Mouse (Mus musculus) brain, embryonic 18.5 days (tissue): Measurements from ENCODE around the gene Ric1.
"Not testable (repeated sequence)": the region's sequence is repeated elsewhere in the genome, so short reads cannot be mapped to it uniquely, and the experiment has no call there.

Source experiments
- DNase-seq: peaks from one replicate; pipeline ENCODE4 v3.0.0-alpha.2; 2012; ENCODE audit warnings: low read depth, low spot score

The Ric1 gene

DNA sequence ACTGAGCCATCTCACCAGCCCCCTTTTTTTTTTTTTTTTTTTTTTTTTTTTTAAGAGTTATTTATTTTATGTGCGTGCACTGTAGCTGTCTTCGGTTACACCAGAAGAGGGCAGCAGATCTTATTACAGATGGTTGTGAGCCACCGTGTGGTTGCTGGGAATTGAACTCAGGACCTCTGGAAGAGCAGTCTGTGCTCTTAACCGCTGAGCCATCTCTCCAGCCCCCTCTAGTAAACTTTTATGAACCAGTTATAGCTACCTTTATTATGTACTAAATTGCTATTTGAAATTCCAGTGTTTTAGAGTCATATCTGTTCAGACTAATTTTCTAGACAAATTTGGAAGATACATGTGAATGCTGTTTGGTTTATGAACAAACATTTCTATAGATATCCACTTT is 3.5 kb downstream of the Ric1 start:
- not testable (repeated sequence) for DNase-seq

DNA sequence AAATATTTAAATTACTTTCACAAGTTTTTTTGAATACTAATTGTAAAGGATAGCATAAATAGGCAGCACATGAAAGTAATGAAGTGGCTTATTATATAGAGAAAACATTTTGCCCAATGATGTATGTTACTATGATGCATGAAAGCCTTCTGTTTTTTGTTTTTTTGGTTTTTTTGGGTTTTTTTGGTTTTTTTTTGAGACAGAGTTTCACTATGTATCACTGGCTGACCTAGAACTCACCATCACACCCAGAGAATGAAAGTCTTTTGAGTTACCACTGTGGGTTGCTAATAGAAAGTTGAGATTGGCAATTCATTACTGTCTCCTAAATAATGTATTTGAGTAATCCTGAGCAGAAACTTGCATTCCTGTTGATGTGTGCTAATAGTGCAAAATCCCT is 4.8 kb downstream of the Ric1 start:
- DNase-seq, result no peak

DNA sequence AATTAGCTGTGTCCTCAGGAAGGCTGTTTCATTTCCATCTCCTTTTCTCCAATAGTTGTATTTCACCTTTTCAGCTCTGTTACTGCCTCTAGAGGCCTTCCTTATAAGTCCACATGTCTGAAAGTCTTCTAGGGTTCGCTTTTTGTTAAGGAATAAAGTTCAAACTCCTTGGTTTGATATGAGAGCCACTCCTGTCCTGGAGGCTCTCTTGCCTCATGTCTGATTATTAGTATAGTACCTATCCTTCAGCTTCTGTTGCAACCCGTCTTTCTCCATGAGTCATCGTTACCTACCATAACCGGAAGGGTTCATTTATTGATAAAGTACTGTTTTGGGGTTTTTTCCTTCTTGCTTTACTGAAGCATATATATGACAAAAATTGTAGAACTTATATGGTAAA is 5.2 kb downstream of the Ric1 start:
- DNase-seq, result no peak

DNA sequence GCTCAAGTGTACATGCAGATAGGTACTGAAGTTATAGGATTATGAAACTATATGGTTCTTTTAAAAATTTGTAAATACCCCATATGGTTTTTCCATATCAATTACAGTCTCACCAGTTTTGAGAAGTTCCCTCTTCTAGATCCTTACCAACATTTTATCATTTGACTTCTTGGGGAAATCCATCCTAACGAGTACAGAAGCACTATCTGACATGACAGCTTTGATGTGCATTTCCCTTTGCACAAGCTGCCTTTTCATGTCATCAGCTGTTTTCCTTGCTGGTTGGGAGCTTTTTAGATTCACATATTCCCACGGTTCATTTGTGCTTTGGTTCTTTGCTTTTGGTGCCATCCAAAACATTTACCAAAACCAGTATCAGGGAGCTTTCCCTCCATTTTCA is 6.5 kb downstream of the Ric1 start:
- no peak for DNase-seq

DNA sequence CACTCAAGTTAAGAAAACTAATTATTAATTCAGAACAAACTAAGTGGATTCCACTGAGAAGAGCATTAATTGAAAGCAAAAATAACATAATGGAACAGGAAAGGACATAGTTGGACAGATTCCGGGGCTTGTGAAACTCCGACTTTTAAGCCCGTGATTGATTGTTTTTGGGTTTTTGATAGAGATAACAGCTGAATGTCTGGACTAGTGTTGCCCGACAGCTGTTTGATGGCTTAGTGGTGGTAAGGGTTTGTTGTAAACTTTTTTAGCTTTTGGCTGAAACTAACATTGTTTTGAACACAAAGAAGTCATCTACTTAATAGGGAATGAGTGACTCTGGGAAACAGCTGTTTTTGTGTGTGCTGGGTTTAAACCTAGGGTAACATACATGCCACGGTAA is 11.9 kb downstream of the Ric1 start:
- no peak for DNase-seq

DNA sequence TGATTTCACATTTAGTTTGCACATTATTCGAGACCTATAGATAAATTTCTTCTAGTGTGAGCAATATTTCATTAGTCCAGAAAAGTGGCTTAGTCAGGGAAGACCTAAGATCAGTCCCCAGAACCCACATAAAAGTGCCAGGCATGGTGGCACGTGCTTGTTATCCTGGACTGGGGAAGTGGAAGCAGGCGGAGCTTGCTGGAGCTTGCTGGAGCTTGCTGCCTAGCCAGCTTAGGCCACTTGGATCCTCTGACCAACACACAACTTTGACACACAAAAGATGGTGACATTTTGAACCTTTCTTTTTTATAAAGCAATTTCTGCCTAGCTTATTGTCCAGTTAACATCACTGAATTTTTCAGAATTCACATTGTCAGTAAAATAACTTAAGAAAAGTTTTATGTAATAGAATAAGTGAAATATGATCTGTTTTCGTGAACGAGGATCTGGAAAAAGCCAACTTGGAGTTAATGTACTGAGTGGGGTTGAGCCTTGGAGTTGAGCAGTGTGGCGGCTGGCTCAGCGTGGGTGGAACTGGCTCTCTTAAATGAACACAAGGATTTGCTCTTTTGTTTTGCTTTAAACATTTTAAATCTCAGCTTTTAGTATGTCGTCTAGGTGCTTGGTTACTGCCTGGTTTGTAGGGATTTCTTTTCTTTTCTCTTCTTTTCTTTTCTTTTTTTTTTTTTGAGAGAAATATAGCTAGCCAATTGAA is 20.3 kb downstream of the Ric1 start:
- no peak for DNase-seq

DNA sequence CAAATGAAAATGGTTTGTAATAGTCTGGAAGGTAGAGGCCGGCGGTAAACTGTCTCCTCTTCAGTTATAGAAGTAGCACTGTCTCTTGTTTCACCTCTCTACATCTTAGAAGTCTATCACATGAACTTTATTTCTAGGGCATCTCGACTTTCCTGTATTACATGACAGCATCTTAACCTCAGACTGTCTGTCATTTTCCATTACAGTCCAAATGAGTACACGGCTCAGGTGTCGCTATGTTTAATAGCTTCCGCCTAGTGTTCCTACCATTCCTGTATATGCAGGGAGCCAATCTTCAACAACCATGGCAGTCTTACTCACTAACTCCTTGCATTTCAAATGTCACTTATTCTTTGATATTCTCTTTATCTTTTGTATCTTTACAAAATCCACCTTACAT is 21.9 kb downstream of the Ric1 start:
- DNase-seq, result no peak

DNA sequence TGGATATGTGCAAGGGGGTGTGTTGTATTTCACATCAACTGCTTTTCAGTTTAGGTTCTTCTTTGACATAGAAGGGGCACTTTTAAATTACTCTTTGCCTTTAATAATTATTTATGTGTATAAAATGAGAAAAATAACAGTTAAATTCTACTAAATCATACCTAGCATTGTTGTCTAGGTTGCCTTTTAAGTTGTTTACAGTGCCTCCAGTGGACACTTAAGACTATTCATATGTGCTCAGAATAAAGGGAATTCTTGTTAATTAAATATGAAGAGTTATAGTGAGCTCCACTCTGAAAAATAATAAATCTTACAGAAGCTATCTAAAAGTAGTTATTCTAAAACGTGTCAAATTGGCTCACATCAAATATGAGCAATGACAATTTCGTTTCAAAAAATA is 28.5 kb downstream of the Ric1 start:
- DNase-seq, result no peak

DNA sequence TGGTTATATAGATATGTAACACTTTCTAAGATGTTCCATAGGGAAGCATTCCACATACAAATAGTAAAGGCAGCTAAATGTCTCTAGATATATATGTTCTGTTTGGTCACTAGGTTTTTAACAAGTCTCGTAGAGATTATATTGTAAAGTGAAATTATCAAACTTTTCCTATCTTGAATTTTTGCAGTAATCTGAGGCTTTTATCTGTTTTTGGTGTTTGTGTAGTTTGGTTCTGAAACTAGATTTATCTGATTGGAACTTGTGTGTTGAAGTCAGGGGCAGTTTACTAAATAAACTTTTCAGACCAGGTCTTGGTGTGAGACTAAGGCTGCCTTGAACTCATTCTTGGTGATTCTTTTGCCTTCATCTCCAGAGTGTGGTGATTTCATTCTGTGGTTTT is 29.0 kb downstream of the Ric1 start:
- DNase-seq, result no peak

DNA sequence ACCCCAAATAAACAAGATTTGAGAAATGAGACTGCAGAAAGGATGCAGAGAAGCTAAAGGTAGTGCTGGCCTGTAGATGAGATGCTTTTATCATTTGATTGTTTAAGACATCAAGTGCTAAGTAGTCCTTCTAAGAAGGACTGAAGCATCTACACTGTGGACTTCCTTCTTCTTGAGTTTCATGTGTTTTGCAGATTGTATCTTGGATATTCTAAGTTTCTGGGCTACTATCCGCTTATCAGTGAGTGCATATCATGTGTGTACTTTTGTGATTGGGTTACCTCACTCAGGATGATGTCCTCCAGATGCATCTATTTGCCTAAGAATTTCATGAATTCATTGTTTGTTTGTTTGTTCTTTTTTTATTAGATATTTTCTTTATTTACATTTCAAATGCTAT is 29.9 kb downstream of the Ric1 start:
- not testable (repeated sequence) for DNase-seq

DNA sequence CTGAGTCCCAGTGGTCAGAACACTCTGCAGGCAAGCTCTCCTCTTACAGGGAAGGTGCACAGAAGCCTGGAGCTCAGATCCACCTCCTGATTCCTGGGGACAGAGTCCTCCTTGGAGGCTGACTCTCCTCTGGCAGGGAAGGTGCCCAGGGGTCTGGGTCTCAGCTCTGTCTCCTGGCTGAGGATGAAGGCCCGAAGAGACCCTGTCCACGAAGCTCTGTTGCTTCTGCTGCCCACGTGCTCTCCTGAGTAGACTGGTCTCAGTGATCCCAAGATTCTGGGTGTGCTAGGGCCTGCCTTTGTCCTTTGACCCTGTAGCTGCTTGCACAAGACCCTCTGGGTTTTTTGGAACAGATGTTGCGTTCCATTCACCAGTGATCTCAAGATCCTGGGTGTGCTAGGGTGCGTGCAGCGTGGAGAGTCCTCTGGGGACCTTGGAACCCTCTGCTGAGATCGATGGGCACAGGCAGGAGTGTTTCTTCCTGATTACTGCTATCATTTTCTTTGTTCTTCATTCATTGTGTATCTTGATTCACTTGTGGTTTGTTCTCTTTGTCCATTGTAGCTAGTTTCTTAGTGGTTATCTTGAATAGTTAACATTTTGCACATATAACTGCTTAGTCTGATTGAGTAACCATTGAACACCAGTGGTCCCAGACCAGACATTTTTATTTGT is 35.2 kb downstream of the Ric1 start:
- DNase-seq, result not testable (repeated sequence)

DNA sequence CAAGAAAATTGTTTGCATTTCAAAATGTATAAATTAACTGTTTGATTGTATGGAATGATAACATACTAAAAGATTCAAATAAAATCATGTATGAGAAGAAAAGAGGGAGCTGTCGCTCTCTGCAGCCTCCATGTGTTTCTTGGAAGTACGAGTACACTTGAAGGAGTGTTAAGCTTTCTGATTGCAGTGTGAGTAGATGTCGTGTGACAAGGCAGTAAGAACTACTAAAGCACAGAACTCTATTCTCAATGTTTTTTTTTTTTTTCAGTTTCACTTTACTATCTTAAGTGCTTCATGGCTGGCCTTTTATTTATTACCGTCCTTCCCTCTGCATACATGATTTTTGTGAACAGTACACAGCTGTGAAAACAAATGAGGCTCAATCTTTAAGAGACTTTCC is 40.1 kb downstream of the Ric1 start:
- no peak for DNase-seq

DNA sequence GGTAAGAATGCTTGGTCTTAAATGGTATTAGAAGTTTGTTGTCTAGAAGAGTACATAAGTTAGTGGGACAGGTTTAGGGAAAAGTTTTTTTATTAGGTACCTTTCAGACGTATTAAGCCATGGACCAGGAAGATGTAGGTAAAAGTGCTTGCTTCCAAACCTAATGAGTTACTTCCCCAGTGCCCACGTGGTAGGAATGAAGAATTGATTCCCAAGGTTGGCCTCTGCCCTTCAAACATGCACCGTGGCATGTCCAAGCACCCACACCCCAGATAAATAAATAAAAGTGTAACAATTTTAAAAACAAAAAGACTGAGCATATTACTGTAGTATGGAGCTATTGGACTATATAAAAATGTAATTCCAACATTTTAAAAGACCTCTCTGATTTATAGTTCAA is 40.5 kb downstream of the Ric1 start:
- DNase-seq, result no peak

DNA sequence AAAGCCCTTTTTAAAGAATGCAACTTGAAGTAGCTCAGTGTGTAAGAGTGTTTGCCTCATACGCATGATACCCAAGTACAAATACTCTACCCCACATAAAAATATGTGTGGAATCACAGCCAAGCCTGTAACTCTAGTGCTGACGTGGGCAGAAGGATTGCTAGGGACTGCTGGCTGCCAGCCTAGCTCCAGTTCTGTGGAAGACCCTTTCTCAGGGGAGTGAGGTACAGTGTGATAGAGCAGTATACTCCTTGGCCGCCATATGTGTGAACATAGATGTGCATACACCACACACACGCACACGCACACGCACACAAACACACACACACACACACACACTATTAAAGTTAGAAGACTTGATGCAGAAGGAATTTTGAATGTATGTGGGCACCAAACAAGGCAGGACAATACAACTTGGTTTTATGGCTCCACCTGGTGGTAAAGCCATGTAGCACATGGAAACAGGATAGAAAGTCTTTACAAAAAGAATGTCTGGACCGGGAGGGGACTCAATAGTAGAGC is 41.2 kb downstream of the Ric1 start:
- peak; percentile 12 for DNase-seq

DNA sequence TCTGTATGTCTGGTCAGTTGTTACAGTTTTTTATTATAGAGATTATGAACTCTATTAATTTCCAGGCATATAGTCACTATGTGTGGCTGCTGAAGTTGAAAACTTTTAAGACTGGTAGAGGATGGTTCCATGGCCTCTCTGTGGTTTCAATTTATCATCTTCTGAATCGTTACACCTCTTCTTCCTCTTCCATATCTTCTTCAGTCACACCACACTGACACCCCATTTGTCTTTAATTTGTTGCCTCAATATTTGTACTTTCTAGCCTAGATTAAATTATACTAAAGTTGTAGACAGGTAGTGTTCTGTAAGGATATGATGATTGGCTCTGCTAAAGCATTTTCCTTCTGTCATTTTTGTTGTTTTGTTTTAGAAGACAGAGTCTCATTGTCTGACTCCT is 44.4 kb downstream of the Ric1 start:
- DNase-seq, result no peak

DNA sequence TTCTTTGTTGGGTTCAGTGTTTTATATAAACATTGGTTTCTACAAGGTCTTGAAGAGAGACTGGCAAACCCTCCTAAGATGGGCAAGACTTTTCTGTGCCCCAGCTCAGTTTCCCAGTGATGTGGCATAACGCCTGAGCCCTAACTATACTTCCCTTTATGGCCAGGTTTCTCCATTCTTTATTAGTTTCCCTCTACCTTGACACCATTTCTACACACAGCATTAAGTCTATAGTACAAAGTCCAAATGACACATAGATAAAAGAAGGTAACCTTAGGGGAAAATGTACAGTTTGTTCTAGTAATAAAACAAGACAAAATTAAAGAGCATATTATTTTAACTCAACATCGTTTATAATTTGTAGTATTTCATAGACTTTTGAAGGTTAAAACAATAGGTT is 60.4 kb downstream of the Ric1 start:
- no peak for DNase-seq

DNA sequence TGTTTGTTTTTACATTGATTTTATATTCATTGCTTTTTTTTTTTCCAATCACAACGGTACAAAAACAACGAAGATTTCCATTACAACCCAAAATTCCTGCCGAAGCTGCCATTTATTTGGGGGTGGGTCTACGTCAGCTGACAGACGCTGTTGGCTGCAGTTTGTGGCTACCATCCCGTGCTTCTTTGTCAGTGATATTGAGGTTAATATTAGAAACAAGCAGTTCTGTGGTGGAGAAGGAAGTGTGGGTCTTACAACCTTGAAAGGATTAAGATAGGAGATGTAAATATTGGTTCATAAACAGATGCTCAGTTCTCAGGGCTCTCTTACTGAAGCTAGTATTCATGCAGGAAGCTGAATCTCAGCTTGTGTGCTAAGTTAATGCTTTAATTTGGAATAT is 61.7 kb downstream of the Ric1 start:
- no peak for DNase-seq

DNA sequence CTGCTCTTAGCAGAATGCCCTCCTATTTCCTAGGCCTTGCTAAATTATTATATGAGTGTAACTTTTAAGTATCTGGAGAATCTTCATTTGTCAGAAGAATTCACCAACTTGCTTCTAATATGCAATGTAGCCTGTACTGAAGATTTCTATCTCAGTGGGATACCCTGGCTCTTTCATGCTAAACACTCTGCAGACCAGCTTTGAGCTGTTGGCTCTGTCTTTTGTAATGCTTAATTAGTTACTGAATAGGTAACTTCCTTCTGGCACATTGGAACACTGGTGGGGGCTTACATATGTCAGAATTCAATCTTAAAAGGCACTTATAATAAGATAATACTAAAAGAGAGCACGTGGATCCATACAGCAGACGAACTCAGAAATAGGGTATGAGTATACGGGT is 71.7 kb downstream of the Ric1 start:
- DNase-seq, result not testable (repeated sequence)

DNA sequence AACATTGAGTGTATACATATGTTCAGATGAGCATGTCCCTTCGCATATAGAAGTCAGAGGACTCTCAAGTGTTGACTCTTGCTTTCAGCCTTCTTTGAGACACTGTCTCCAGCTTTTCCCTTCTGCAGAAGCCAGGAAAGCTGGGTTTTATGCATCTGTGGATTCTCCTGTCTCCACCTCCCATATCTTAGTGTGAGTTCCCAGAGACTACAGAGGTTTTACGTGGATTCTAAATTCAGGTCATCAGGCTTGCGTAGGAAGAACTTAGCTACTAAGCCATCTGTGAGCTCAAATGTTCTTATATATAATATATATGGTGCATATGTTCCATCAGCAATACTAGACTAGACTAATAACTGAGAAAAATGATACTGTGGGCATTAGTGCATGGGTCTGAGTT is 74.2 kb downstream of the Ric1 start:
- no peak for DNase-seq

DNA sequence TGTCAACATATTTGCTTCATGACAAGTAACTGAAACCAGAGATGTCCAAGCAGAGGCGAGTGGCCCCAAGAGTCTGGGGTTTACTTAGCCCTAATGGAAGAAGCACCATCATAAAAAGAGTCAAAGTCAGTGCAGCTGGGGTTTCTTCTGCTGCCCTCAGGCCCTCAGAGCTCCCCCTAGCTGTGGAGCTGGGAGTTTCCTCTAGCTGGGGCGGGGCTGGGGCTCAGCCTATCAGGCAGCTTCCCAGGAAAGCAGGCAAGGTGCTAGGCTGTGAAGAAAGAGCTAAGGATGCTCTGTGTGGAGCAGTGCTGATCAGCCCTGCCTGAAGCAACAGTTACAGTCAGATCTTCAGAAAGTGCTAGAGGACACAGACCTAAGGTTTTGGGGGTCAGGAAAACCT is 74.9 kb downstream of the Ric1 start:
- DNase-seq, result no peak

DNA sequence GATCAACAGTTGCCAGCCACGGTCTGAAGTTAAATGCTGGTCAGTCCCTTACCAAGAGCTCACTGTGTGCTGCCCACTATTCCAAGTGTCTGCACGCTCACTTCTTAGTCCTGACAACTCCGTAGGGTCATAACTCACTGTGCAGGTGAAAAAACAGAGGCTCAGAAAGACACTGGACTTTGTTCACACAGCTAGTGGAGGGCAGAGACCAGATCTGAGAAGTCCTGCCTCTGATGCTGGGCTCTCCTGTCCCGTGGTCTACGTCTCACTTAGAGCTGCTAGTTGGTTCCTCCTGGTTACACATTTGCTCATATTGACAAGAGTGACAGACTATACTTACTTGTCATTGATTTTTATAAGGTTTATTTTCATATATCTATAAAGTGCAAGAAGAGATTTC is 76.9 kb downstream of the Ric1 start:
- no peak for DNase-seq

DNA sequence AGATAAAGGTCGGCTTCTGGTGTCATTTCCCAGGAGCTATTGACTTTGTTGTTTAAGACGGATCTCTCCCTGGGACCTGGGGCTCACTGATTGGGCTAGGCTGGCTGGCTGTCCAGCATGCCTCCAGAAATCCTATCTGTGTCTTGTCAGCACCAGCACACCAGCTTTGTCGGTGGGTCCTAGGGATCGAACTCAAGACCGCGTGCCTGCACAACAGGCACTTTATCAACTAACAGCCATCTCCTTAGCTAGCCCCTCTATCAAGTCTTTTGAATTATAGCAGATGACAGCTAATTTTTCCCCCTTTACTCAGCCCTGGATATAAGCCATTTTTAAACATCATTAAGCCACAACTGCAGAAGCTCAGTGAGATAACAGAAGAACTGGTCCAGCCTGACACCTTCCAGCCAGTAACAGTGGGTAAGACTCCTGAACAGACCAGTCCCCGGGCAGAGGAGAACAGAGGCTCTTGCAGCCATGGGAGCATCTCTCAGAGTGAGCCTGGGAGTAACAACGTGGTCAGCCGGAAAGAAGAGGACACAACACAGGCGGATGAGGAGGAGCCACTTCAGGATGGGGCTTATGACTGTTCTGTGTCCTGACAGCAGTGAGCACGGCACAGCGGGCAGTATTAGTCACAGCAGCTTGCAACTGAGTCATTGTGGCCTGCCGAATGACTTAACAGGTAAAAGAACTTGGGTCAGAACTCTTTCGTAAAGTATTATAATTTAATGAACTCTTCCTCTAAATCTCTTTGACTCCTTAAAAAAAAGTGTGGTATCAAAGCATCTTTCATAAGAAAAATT is 81.7 kb downstream of the Ric1 start:
- no peak for DNase-seq

DNA sequence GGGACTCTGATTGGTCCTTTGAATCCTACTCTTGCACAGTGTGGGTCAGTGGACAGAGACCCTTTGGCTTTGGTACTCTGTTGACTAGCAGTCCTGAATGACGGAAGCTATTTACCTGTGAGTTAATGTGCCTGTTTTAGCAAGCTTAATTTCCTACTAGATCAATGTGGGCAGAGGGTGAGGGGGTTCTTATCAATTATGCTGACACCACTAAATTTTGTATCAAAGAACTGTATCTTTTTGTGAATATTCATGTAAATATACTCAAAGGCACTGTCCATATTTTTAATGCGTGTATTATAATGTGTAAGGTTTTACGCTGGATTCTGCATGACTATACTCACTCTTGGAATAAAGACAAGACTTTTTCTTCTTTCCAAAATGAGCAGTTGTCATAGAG is 82.6 kb downstream of the Ric1 start:
- DNase-seq, result no peak
